Mouse (Mus musculus) thymus, adult 2 months (tissue): Measurements from ENCODE around the gene Immp2l. TPM values are rescaled to one million over a fixed set of nuclear protein-coding genes. Genes with fewer than 3 reads are reported as not detected.

Experiments used
- DNase-seq: peaks from one replicate; pipeline ENCODE4 v3.0.0; 2021
- H3K27ac ChIP-seq: fragments of 200-500 bp; 2 replicates; pipeline ENCODE4 v1.5.1; 2012; ENCODE audit warnings: low read length, control low read depth; ENCODE audit not compliant: control insufficient read depth, insufficient read depth
- H3K27me3 ChIP-seq: fragments of 200-500 bp; 2 replicates; pipeline ENCODE4 v1.6.1; 2012; ENCODE audit warnings: mild to moderate bottlenecking, low read length, moderate library complexity, mixed read lengths; ENCODE audit not compliant: control insufficient read depth, insufficient read depth
- H3K36me3 ChIP-seq: fragments of 200-500 bp; 2 replicates; pipeline ENCODE4 v1.6.1; 2012; ENCODE audit warnings: mild to moderate bottlenecking, low read length, moderate library complexity; ENCODE audit not compliant: control insufficient read depth, insufficient read depth
- H3K4me1 ChIP-seq: fragments of 200-500 bp; replicated peaks from 2 replicates; pipeline ENCODE4 v1.6.1; 2012; ENCODE audit warnings: low read length; ENCODE audit not compliant: control insufficient read depth, insufficient read depth
- H3K4me3 ChIP-seq: fragments of 200-500 bp; 2 replicates; pipeline ENCODE4 v1.5.1; 2012; ENCODE audit warnings: mild to moderate bottlenecking, low read length, control low read depth, moderate library complexity; ENCODE audit not compliant: control insufficient read depth, insufficient read depth
- CTCF ChIP-seq: fragments of 200-500 bp; IDR thresholded peaks from 2 replicates; pipeline ENCODE4 v1.5.1; 2012; ENCODE audit warnings: mild to moderate bottlenecking, control low read depth, low read length, moderate library complexity, borderline replicate concordance; ENCODE audit not compliant: control insufficient read depth, poor library complexity, insufficient read depth; ENCODE audit errors: extremely low read depth
- POLR2A ChIP-seq: fragments of 200-500 bp; IDR thresholded peaks from 2 replicates; pipeline ENCODE4 v1.6.1; 2012; ENCODE audit warnings: mild to moderate bottlenecking, low read length, control low read depth, moderate library complexity; ENCODE audit not compliant: control insufficient read depth, poor library complexity, insufficient read depth; ENCODE audit errors: extremely low read depth
- WGBS: fragments of 180-500 bp; shearing (Covaris S2); methylation state at CpG from one replicate; pipeline ENCODE4 v1.1.7; 2018; 5-methylcytosine and 5-hydroxymethylcytosine counted together
- polyA plus RNA-seq: library from polyadenylated mRNA; depleted of rRNA; stranded (reverse); fragments of >200 nt; gene quantifications from 2 replicates; pipeline ENCODE4 v1.2.3, GENCODE M21; 2012

The Immp2l gene
- polyA plus RNA-seq, 1 experiment = 6.3 TPM

GRCm38 (mm10) chr12:41991408-41991807, 967.5 kb downstream of the Immp2l start:
- TF ChIP-seq CTCF = no peak
- TF ChIP-seq POLR2A = no peak
- 90% methylated on average over 1 of the region's 1 CpGs for WGBS
- Histone ChIP-seq H3K4me3 (no peak overlapping the region), H3K4me1 (no peaks in the 10 kb centered on the region), H3K36me3 (no peaks in the 10 kb centered on the region), H3K27me3 (no peaks in the 10 kb centered on the region), H3K27ac (no peak overlapping the region)
- no peak for DNase-seq
